15 mouse cellular contexts compared by ENCODE assay signal in genomic region chr12:40888829-40889228, GRCm38 (mm10).
A peak's percentile ranks its signal among the peaks of the same experiment; 100 is the strongest.
DNase-seq lines count a peak whose midpoint lies in the region; ATAC-seq and TF ChIP-seq lines count a peak whose summit lies in the region.
"Had no signal": no experiment of that assay in that cellular context is flagged by ENCODE, and none has a peak within 500 bp of the region (broad histone marks: within the 10 kb centered on the region; RNA-seq: fewer than 3 reads in every experiment).

No protein-coding gene starts in this region.

- no peak for TF ChIP-seq POLR2A in ES-Bruce4 (IDR thresholded peaks at IDR 0.05; ENCODE audit: insufficient read depth, low read length)

- no peaks in the 10 kb centered on the region for H3K27me3 ChIP-seq in hindbrain, embryonic 10.5 days (ENCODE audit: insufficient read depth, poor library complexity, severe bottlenecking)
- H3K27me3 ChIP-seq in hindbrain, embryonic 16.5 days (replicated peaks; ENCODE audit: control insufficient read depth, insufficient read depth, low read length) = no peaks in the 10 kb centered on the region
- H3K27me3 ChIP-seq in ES-Bruce4 (ENCODE audit: control insufficient read depth, insufficient read depth, low read length, poor library complexity, severe bottlenecking) = no peaks in the 10 kb centered on the region
- H3K27me3 ChIP-seq in liver, embryonic 12.5 days (replicated peaks) = no peaks in the 10 kb centered on the region
- H3K27me3 ChIP-seq: heart, embryonic 15.5 days; neural tube, embryonic 12.5 days had no signal

- no peaks in the 10 kb centered on the region for H3K36me3 ChIP-seq in hindbrain, embryonic 10.5 days
- H3K36me3 ChIP-seq in hindbrain, embryonic 16.5 days (ENCODE audit: control insufficient read depth, insufficient read depth, low read length) = no peaks in the 10 kb centered on the region
- no peaks in the 10 kb centered on the region for H3K36me3 ChIP-seq in ES-Bruce4 (ENCODE audit: control insufficient read depth, insufficient read depth, low read length, poor library complexity, severe bottlenecking)
- H3K36me3 ChIP-seq in liver, embryonic 12.5 days = no peaks in the 10 kb centered on the region
- H3K36me3 ChIP-seq: heart, embryonic 15.5 days; neural tube, embryonic 12.5 days had no signal

- no peak overlapping the region for H3K4me3 ChIP-seq in hindbrain, embryonic 10.5 days
- no peak overlapping the region for H3K4me3 ChIP-seq in hindbrain, embryonic 16.5 days (ENCODE audit: low read length)
- no peak overlapping the region for H3K4me3 ChIP-seq in ES-Bruce4 (ENCODE audit: low read depth, low read length)
- peak overlapping the region; percentile 31 for H3K4me3 ChIP-seq in liver, embryonic 12.5 days
- H3K4me3 ChIP-seq: heart, embryonic 15.5 days; neural tube, embryonic 12.5 days had no signal

- no peak for TF ChIP-seq CTCF in ES-Bruce4 (IDR thresholded peaks at IDR 0.05; ENCODE audit: low read depth, low read length)

- H3K9me3 ChIP-seq in hindbrain, embryonic 10.5 days = no peaks in the 10 kb centered on the region
- no peaks in the 10 kb centered on the region for H3K9me3 ChIP-seq in hindbrain, embryonic 16.5 days (ENCODE audit: control insufficient read depth, low read length)
- H3K9me3 ChIP-seq in ES-Bruce4 (replicated peaks; ENCODE audit: control insufficient read depth, insufficient read depth, low read length, poor library complexity, severe bottlenecking) = no peaks in the 10 kb centered on the region
- H3K9me3 ChIP-seq in liver, embryonic 12.5 days (replicated peaks) = no peaks in the 10 kb centered on the region
- H3K9me3 ChIP-seq: heart, embryonic 15.5 days; neural tube, embryonic 12.5 days had no signal

- 0 out of 2 replicates have a peak, but pooled peaks cover 2% of the 10 kb centered on the region for H3K4me1 ChIP-seq in hindbrain, embryonic 10.5 days (replicated peaks)
- no peaks in the 10 kb centered on the region for H3K4me1 ChIP-seq in hindbrain, embryonic 16.5 days (ENCODE audit: control insufficient read depth, insufficient read depth, low read depth, low read length)
- H3K4me1 ChIP-seq in ES-Bruce4 (ENCODE audit: control insufficient read depth, insufficient read depth, low read length) = peaks cover 2% of the 10 kb centered on the region
- H3K4me1 ChIP-seq in liver, embryonic 12.5 days = peaks cover 84% of the 10 kb centered on the region
- H3K4me1 ChIP-seq: heart, embryonic 15.5 days; neural tube, embryonic 12.5 days had no signal

- H3K9ac ChIP-seq in hindbrain, embryonic 16.5 days (ENCODE audit: low read depth, low read length) = no peak overlapping the region
- no peak overlapping the region for H3K9ac ChIP-seq in ES-Bruce4 (ENCODE audit: low read depth, poor library complexity, severe bottlenecking)
- H3K9ac ChIP-seq in liver, embryonic 12.5 days = peak overlapping the region; percentile 66
- H3K9ac ChIP-seq: heart, embryonic 15.5 days; neural tube, embryonic 12.5 days had no signal

- TF ChIP-seq EP300 in ES-Bruce4 (IDR thresholded peaks at IDR 0.05; ENCODE audit: insufficient read depth, low read depth, low read length) = no peak

- DNase-seq in hindbrain, embryonic 10.5 days (ENCODE audit: low spot score) = no peak
- no peak for DNase-seq in left cerebral cortex, postnatal 10 days (ENCODE audit: extremely low spot score in 1 of 2, low spot score in 2 of 2)
- DNase-seq in embryo, embryonic 9.5 days (ENCODE audit: extremely low spot score) = no peak
- no peak for DNase-seq in frontal cortex, adult 2 months (ENCODE audit: extremely low spot score in 1 of 2, low spot score in 1 of 2)
- DNase-seq: right cerebral cortex, adult 18-20 months; thymus, postnatal 4 days had no signal

- 74% methylated on average over 1 of the region's 1 CpGs for WGBS in hindbrain, embryonic 10.5 days
- 84% methylated on average over 1 of the region's 1 CpGs for WGBS in hindbrain, embryonic 16.5 days
- WGBS in liver, embryonic 12.5 days (ENCODE audit: insufficient replicate concordance) = 44% methylated on average over 1 of the region's 1 CpGs

- ATAC-seq in hindbrain, embryonic 16.5 days = no peak
- ATAC-seq in erythroblast, adult 5-6 weeks (replicated peaks; ENCODE audit: low FRiP score, poor library complexity, severe bottlenecking) = peak; percentile 20
- peak; percentile 10 for ATAC-seq in liver, embryonic 12.5 days
- ATAC-seq: activated CD4-positive, CD25-positive, alpha-beta regulatory T cell, adult 4 months; CD4-positive, CD25-positive, alpha-beta regulatory T cell, adult 4 months; forebrain, embryonic 16.5 days had no signal

- no peak overlapping the region for H3K4me2 ChIP-seq in hindbrain, embryonic 16.5 days (ENCODE audit: low read length)
- peak overlapping the region; percentile 69 for H3K4me2 ChIP-seq in liver, embryonic 12.5 days
- H3K4me2 ChIP-seq: heart, embryonic 15.5 days; neural tube, embryonic 12.5 days had no signal

- intact Hi-C loops in left cerebral cortex, postnatal 10 days (cut with DNase I) = no loop called here

- 0 out of 2 replicates have a peak overlapping the region, but pooled peaks have one; percentile 35 for H3K27ac ChIP-seq in hindbrain, embryonic 10.5 days
- no peak overlapping the region for H3K27ac ChIP-seq in hindbrain, embryonic 16.5 days (ENCODE audit: low read depth, low read length)
- peak overlapping the region; percentile 59; the same call in 1 of the 2 replicates for H3K27ac ChIP-seq in ES-Bruce4 (ENCODE audit: insufficient read depth, low read length)
- peak overlapping the region; percentile 98 for H3K27ac ChIP-seq in liver, embryonic 12.5 days
- H3K27ac ChIP-seq: heart, embryonic 15.5 days; neural tube, embryonic 12.5 days had no signal
